Mouse (Mus musculus) left cerebral cortex, adult 2 months (tissue): ENCODE results near the gene Lrrc10b. TPM values are rescaled to one million over a fixed set of nuclear protein-coding genes. Genes with fewer than 3 reads are reported as not detected.

Experiments used
- DNase-seq, 2 experiments: peaks; one replicate each; pipeline ENCODE4 v3.0.0; 2021 to 2022; ENCODE audit warnings: low spot score in 2 of 2, mixed read lengths in 1 of 2; ENCODE audit errors: extremely low spot score in 1 of 2
- H3K27ac ChIP-seq: fragments of 200-600 bp; 2 replicates; pipeline ENCODE4 v1.8.1; 2022
- H3K4me3 ChIP-seq: fragments of 200-600 bp; 2 replicates; pipeline ENCODE4 v1.8.1; 2022
- CTCF ChIP-seq: fragments of 200-600 bp; IDR thresholded peaks from 2 replicates; pipeline ENCODE4 v1.8.1; 2022; ENCODE audit warnings: antibody characterized with exemption, mild to moderate bottlenecking, moderate library complexity
- intact Hi-C: fragments of 180-260 bp; cut with DNase I; formaldehyde crosslinking; loops from one replicate; pipeline ENCODE4 v1.15.1; 2025
- long read RNA-seq, 2 experiments: library from polyadenylated mRNA; stranded (forward); transcript quantifications; one replicate each; pipeline ENCODE4 v2.0.0; 2021; ENCODE audit warnings: borderline mapping rate in 2 of 2
- total RNA-seq, 2 experiments: library from RNA; stranded (reverse); gene quantifications; 2 replicates each; pipeline ENCODE4 v1.2.3; 2021

The Lrrc10b gene
- total RNA-seq, result 10 to 100 TPM in 1 of 2 experiments, 1 to 10 TPM in 1; 6.9 to 15.8 TPM
- long read RNA-seq, experiment 1, transcript Lrrc10b-201 (1 exons, 2,103 nt), result major isoform, 27 of 28 reads
- long read RNA-seq, experiment 1, partial matches to known transcripts, result 0 of 28 reads
- long read RNA-seq, experiment 1, other reads (novel, unspliced or antisense), result 1 of 28 reads
- long read RNA-seq, experiment 2, transcript Lrrc10b-201 (1 exons, 2,103 nt), result major isoform, 22 of 22 reads
- long read RNA-seq, experiment 2, partial matches to known transcripts, result 0 of 22 reads
- long read RNA-seq, experiment 2, other reads (novel, unspliced or antisense), result 0 of 22 reads

- Histone ChIP-seq H3K27ac (no peak within 1 kb of the TSS), H3K4me3 (peak within 1 kb of the TSS; percentile 45)
- TF ChIP-seq CTCF, result peak; percentile 34
- DNase-seq, result peak; percentile 70 to 77
- intact Hi-C loops, result no loop called here
These were observed at the start of gene Lrrc10b for GRCm38 (mm10) chr19:10456752-10457483. Gene Lrrc10b, minus strand, starts transcription at chr19:10457473.

GRCm38 (mm10) chr19:10502571-10502970 lies 45.3 kb upstream of the Lrrc10b start:
- peak; percentile 91 for TF ChIP-seq CTCF
- Histone ChIP-seq H3K27ac (no peak overlapping the region), H3K4me3 (no peak overlapping the region)
- peak in 1 of 2 experiments; percentile 53 for DNase-seq
- intact Hi-C loops, result no loop called here

DNA sequence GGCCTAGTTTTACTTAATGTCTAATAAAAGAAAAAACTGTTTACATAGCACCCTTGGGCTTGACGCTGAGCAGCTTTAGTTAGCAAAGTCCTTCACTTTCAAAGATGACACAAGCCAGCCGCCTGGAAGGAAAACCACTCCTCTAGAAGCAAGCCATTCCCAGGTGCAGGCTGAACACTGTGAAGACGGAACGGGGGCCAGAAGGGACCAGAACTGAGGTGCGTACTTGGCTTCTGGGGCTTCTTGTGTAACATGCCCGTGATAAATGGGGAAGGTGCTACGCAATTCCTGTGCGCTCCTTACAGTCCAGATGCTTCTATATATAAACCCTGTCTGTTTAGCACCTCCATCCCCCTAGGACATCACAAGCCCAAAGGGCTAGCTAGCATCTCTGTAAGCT lies 43.3 kb upstream of the Lrrc10b start:
- intact Hi-C loops, result no loop called here
- Histone ChIP-seq H3K27ac (0 out of 2 replicates have a peak overlapping the region, but pooled peaks have one; percentile 5), H3K4me3 (no peak overlapping the region)
- TF ChIP-seq CTCF, result no peak
- no peak for DNase-seq

GRCm38 (mm10) chr19:10497512-10498160 lies 40.4 kb upstream of the Lrrc10b start:
- DNase-seq, result peak in 1 of 2 experiments; percentile 40
- no peak overlapping the region for H3K4me3 ChIP-seq
- H3K27ac ChIP-seq, result 0 out of 2 replicates have a peak overlapping the region, but pooled peaks have one; percentile 8
- TF ChIP-seq CTCF, result no peak
- intact Hi-C loops, result no loop called here

- DNase-seq, result no peak
- Histone ChIP-seq H3K27ac (no peak overlapping the region), H3K4me3 (no peak overlapping the region)
- intact Hi-C loops, result no loop called here
- TF ChIP-seq CTCF, result no peak
These were observed 39.7 kb upstream of the Lrrc10b start for GRCm38 (mm10) chr19:10496976-10497375.

DNA sequence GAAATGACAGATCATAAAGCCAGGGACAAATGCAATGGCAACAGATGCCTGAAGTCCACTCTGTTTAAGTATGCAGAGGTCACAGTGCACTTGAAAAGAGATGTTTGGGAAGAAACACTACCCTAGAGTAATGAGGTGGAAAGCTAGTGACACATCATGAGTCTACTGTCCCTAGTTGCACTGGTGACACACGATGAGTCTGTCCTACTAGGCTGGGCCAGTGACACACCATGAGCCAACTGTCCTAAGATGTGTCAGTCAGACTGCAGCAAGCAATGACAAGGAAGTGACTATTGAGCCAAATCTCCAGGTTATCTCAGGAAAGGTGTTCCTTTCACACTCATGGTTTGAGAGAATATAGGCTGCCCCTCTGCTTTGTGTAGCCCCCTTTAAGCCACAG lies 38.4 kb upstream of the Lrrc10b start:
- no peak for TF ChIP-seq CTCF
- intact Hi-C loops, result no loop called here
- H3K4me3 ChIP-seq, result no peak overlapping the region
- no peak overlapping the region for H3K27ac ChIP-seq
- no peak for DNase-seq

- peak; percentile 53 to 54 for DNase-seq
- intact Hi-C loops, result loop anchor here (1.0 to 5.0 kb wide), 4 partner anchors 37 to 269 kb away; no protein-coding TSS in a partner anchor
- peak; percentile 93 for TF ChIP-seq CTCF
These were observed 29.0 kb upstream of the Lrrc10b start for GRCm38 (mm10) chr19:10486264-10486738.

DNA sequence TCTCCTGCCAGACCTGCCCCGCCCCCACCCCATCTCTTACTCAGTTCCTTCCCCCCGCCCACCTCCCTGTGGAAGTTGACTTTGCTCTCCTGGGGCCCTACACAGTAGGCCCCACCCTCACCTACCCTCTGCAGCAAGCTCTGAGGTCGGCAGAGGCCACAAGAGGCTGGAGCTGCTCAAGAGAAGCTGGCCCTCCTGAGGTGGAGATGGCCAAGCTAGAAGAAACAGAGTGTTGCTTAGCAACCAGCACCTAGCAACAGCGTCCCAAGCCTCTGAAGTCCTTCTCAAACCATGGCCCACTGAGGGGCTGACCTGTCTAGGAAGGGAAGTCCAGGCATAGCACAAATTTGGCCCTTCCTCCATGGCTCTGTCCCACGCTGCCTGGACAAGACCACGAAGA lies 25.4 kb upstream of the Lrrc10b start, which contains the start of gene Ppp1r32:
Gene Ppp1r32, minus strand, starts transcription at position 226 of the 400 bp plus-strand sequence.
- TF ChIP-seq CTCF, result no peak
- DNase-seq, result no peak
- no peak within 1 kb of the TSS for H3K4me3 ChIP-seq
- intact Hi-C loops, result no loop called here
- H3K27ac ChIP-seq, result no peak within 1 kb of the TSS

More at GRCm38 (mm10) chr19:10486264-10486738, 29.0 kb upstream of the Lrrc10b start:
- no peak overlapping the region for H3K27ac ChIP-seq
- no peak overlapping the region for H3K4me3 ChIP-seq

DNA sequence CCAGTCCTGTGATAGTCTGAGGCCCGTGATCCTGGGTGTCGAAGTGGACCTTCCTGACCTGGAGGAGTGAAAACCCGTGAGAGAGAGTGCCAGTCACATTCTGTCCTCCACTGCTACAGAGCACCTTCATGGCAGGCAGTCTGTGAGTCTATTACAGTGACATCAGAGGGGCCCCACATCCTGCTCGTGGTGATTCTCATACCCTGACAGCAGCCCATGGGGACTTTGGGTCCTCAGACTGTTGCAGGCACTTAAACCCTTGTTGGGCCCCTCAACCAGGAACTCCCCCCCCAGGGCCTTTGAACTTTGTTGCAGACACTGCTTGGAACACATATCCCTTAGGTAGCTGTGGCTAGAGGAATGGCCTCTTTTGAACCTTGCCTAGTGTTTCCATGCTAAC lies 22.3 kb upstream of the Lrrc10b start:
- Histone ChIP-seq H3K4me3 (no peak overlapping the region), H3K27ac (no peak overlapping the region)
- TF ChIP-seq CTCF, result no peak
- no peak for DNase-seq
- intact Hi-C loops, result no loop called here

DNA sequence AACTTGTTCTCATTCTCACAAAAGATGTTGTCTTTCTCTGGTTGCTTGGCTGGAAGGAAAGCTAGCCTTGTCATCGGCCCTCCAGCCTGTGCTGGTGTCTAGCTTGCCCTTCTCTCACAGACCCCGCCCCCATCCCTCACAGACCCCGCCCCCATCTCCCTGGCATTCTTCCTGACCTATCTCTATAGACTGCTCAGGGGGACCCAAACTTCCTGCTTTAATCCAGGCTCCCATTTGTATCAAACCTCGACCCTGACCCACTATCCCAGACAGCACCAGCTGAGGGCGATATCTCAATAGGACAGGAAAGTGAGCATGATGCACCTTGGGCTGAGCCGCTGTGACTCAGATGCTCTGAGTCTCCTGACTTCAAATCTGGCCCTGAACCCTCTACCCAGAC lies 16.5 kb upstream of the Lrrc10b start:
- no peak overlapping the region for H3K4me3 ChIP-seq
- TF ChIP-seq CTCF, result no peak
- DNase-seq, result no peak
- H3K27ac ChIP-seq, result no peak overlapping the region
- intact Hi-C loops, result no loop called here

GRCm38 (mm10) chr19:10472958-10473357 lies 15.7 kb upstream of the Lrrc10b start:
- no peak for TF ChIP-seq CTCF
- intact Hi-C loops, result no loop called here
- Histone ChIP-seq H3K4me3 (no peak overlapping the region), H3K27ac (no peak overlapping the region)
- DNase-seq, result peak in 1 of 2 experiments; percentile 54

- no peak overlapping the region for H3K27ac ChIP-seq
- no peak for TF ChIP-seq CTCF
- DNase-seq, result peak in 1 of 2 experiments; percentile 30
- no peak overlapping the region for H3K4me3 ChIP-seq
- intact Hi-C loops, result no loop called here
These were observed 11.9 kb upstream of the Lrrc10b start for GRCm38 (mm10) chr19:10469171-10469658.
